9 mouse cellular contexts compared by ENCODE assay signal in genomic region chr2:65993371-65993770, GRCm38 (mm10).
A peak's percentile ranks its signal among the peaks of the same experiment; 100 is the strongest.
DNase-seq lines count a peak whose midpoint lies in the region; ATAC-seq and TF ChIP-seq lines count a peak whose summit lies in the region.
"Had no signal": no experiment of that assay in that cellular context is flagged by ENCODE, and none has a peak within 500 bp of the region (broad histone marks: within the 10 kb centered on the region; RNA-seq: fewer than 3 reads in every experiment).

No protein-coding gene starts in this region.

- H3K27ac ChIP-seq in hindbrain, embryonic 11.5 days (ENCODE audit: low read depth, low read length), result peak overlapping the region; percentile 72
- peak overlapping the region; percentile 65; the same call in 1 of the 2 replicates for H3K27ac ChIP-seq in limb, embryonic 13.5 days
- no peak overlapping the region for H3K27ac ChIP-seq in liver, postnatal 0 days (ENCODE audit: low read depth)
- H3K27ac ChIP-seq: liver, embryonic 13.5 days had no signal

- no peak for ATAC-seq in hindbrain, embryonic 11.5 days (ENCODE audit: low FRiP score)
- ATAC-seq in limb, embryonic 13.5 days (ENCODE audit: low FRiP score, low read depth), result peak; percentile 89
- no peak for ATAC-seq in liver, postnatal 0 days

- WGBS in hindbrain, embryonic 11.5 days, result 53% methylated on average over 14 of the region's 14 CpGs
- WGBS in limb, embryonic 13.5 days, result 11% methylated on average over 14 of the region's 14 CpGs
- 83% methylated on average over 14 of the region's 14 CpGs for WGBS in liver, postnatal 0 days (ENCODE audit: insufficient replicate concordance)

- H3K4me1 ChIP-seq in hindbrain, embryonic 11.5 days (replicated peaks; ENCODE audit: control insufficient read depth, insufficient read depth, low read length), result peaks cover 6% of the 10 kb centered on the region; the same call in 1 of the 2 replicates
- H3K4me1 ChIP-seq in limb, embryonic 13.5 days, result peaks cover 54% of the 10 kb centered on the region
- no peaks in the 10 kb centered on the region for H3K4me1 ChIP-seq in liver, postnatal 0 days (ENCODE audit: insufficient read depth)
- H3K4me1 ChIP-seq: liver, embryonic 13.5 days had no signal

- H3K9me3 ChIP-seq in hindbrain, embryonic 11.5 days (ENCODE audit: control insufficient read depth, low read length), result no peaks in the 10 kb centered on the region
- no peaks in the 10 kb centered on the region for H3K9me3 ChIP-seq in limb, embryonic 13.5 days
- H3K9me3 ChIP-seq in liver, postnatal 0 days (ENCODE audit: low read length), result no peaks in the 10 kb centered on the region
- H3K9me3 ChIP-seq: liver, embryonic 13.5 days had no signal

- TF ChIP-seq EP300 in liver, postnatal 0 days (IDR thresholded peaks at IDR 0.05; ENCODE audit: low read depth), result no peak

- DNase-seq in cerebellum, postnatal 14 days, result peak; percentile 49 to 55
- DNase-seq in cerebellum, adult 11 months, result no peak
- DNase-seq in Muller cell, postnatal 12 days (ENCODE audit: inconsistent ontology term), result peak; percentile 23
- peak; percentile 37 for DNase-seq in hindbrain, embryonic 11.5 days (ENCODE audit: low spot score)
- no peak for DNase-seq in spleen, postnatal 10 days (ENCODE audit: low spot score in 2 of 2)
- DNase-seq in adrenal gland, postnatal 14 days, result no peak
- DNase-seq in liver, postnatal 0 days, result no peak
- DNase-seq: liver, embryonic 13.5 days had no signal

- no peak overlapping the region for H3K9ac ChIP-seq in hindbrain, embryonic 11.5 days (ENCODE audit: low read depth, low read length)
- no peak overlapping the region for H3K9ac ChIP-seq in limb, embryonic 13.5 days
- no peak overlapping the region for H3K9ac ChIP-seq in liver, postnatal 0 days (replicated peaks)
- H3K9ac ChIP-seq: liver, embryonic 13.5 days had no signal

- TF ChIP-seq CTCF in liver, postnatal 0 days (IDR thresholded peaks at IDR 0.05; ENCODE audit: low read depth), result no peak

- no peak overlapping the region for H3K4me3 ChIP-seq in hindbrain, embryonic 11.5 days (ENCODE audit: low read depth, low read length)
- H3K4me3 ChIP-seq in limb, embryonic 13.5 days, result no peak overlapping the region; the same call in 1 of the 2 replicates
- no peak overlapping the region for H3K4me3 ChIP-seq in liver, postnatal 0 days (ENCODE audit: low read depth, low read length)
- H3K4me3 ChIP-seq: liver, embryonic 13.5 days had no signal

- no peaks in the 10 kb centered on the region for H3K27me3 ChIP-seq in hindbrain, embryonic 11.5 days (ENCODE audit: control insufficient read depth, insufficient read depth, low read length)
- no peaks in the 10 kb centered on the region for H3K27me3 ChIP-seq in limb, embryonic 13.5 days
- H3K27me3 ChIP-seq in liver, postnatal 0 days (ENCODE audit: insufficient read depth, low read length), result no peaks in the 10 kb centered on the region
- H3K27me3 ChIP-seq: liver, embryonic 13.5 days had no signal

- H3K4me2 ChIP-seq in hindbrain, embryonic 11.5 days (replicated peaks; ENCODE audit: low read depth, low read length), result peak overlapping the region; percentile 5; the same call in 1 of the 2 replicates
- H3K4me2 ChIP-seq in limb, embryonic 13.5 days (replicated peaks), result peak overlapping the region; percentile 48
- H3K4me2 ChIP-seq in liver, postnatal 0 days (ENCODE audit: low read depth, low read length), result no peak overlapping the region
- H3K4me2 ChIP-seq: liver, embryonic 13.5 days had no signal

- H3K36me3 ChIP-seq in hindbrain, embryonic 11.5 days (ENCODE audit: control insufficient read depth, insufficient read depth, low read length), result no peaks in the 10 kb centered on the region
- H3K36me3 ChIP-seq in limb, embryonic 13.5 days, result no peaks in the 10 kb centered on the region
- H3K36me3 ChIP-seq in liver, postnatal 0 days (replicated peaks; ENCODE audit: insufficient read depth, low read length), result no peaks in the 10 kb centered on the region
- H3K36me3 ChIP-seq: liver, embryonic 13.5 days had no signal

Comparison
In these comparisons a context has a peak if more than half of its experiments do, and no peak if none do; other contexts are left out.
1. DNase-seq: peak in cerebellum, postnatal 14 days (2 of 2), Muller cell, postnatal 12 days (single experiment) and hindbrain, embryonic 11.5 days (single experiment); none in cerebellum, adult 11 months (single experiment), spleen, postnatal 10 days (0 of 2), adrenal gland, postnatal 14 days (single experiment) and liver, postnatal 0 days (single experiment).